Mouse (Mus musculus): Measurements from ENCODE around the gene Qdpr. TPM values are rescaled to one million over a fixed set of nuclear protein-coding genes. Genes with fewer than 3 reads are reported as not detected.

Qdpr gene
- total and polyA plus RNA-seq, 3 experiments, result 34.8 to 82.6 (median 79.0) TPM

DNA sequence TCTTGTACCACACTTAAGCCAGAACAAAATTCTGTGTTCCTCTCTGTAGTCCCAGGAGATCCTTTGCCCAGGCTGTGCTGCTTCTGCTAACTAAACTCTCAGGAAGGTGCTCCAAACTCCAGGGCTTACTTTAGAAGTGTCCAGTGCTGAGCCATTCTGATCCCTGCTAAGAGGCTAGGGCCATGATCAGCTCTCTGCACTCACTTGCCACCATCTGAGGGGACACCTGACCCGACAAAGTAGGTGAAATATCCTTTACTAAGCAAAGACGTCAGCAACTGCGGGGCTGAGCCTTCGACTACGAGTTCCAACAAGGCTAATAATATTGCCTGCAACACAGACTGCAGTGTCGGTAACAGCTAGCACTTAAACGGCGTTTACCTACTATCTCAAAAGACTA is 830 bp downstream of the Qdpr start:
- Histone ChIP-seq H3K79me2 (replicated peaks; ENCODE audit: control insufficient read depth, extremely low read depth, insufficient read depth, poor library complexity, severe bottlenecking) (no peaks in the 10 kb centered on the region), H3K9me3 (replicated peaks; ENCODE audit: low read length) (no peaks in the 10 kb centered on the region), H3K4me3 (replicated peaks in 1 of 3; ENCODE audit: low read depth in 2 of 3, low read length in 2 of 3, poor library complexity in 1 of 3) (peak overlapping the region; percentile 66 to 76 (median 68)), H3K27ac (ENCODE audit: insufficient read depth, low read depth) (no peak overlapping the region), H3K9ac (ENCODE audit: insufficient read depth, low read depth) (peak overlapping the region; percentile 10), H3K4me2 (ENCODE audit: insufficient read depth, low read depth, poor library complexity, severe bottlenecking) (peak overlapping the region; percentile 39), H3K4me1 (ENCODE audit: control insufficient read depth in 1 of 2, insufficient read depth in 2 of 2) (peaks cover 3 to 52% of the 10 kb centered on the region in 2 experiments), H3K27me3 (replicated peaks) (no peaks in the 10 kb centered on the region), H3K36me3 (replicated peaks in 1 of 2; ENCODE audit: control insufficient read depth in 1 of 2, insufficient read depth in 1 of 2, low read length in 1 of 2) (peaks cover 1 to 14% of the 10 kb centered on the region in 2 experiments)
- in situ Hi-C loops (cut with MboI; ENCODE audit: low pct_ligation_motif_present, low pct_unique_long_range_greater_than_20kb, low sequenced_read_pairs), result loop anchor here (25.0 kb wide), 1 partner anchor 1162 kb away; no protein-coding TSS in a partner anchor
- dilution Hi-C loops (cut with MboI; ENCODE audit: extremely low pct_ligation_motif_present, extremely low pct_unique_long_range_greater_than_20kb, low sequenced_read_pairs), result no loop called here
- TF ChIP-seq ZC3H11A (IDR thresholded peaks at IDR 0.05; ENCODE audit: low read depth, low read length) (no peak), TCF12 (IDR thresholded peaks at IDR 0.05; ENCODE audit: low read depth, low read length) (no peak), USF2 (conservative IDR thresholded peaks at IDR 0.05; ENCODE audit: low read depth, low read length) (no peak), POLR2AphosphoS2 (IDR thresholded peaks at IDR 0.05; ENCODE audit: low read depth, low read length) (no peak), CHD2 (IDR thresholded peaks at IDR 0.05; ENCODE audit: low read length) (no peak), RAD21 (IDR thresholded peaks at IDR 0.05; ENCODE audit: low read depth, low read length) (no peak), CHD1 (IDR thresholded peaks at IDR 0.05; ENCODE audit: low read depth, low read length) (no peak), MAZ (IDR thresholded peaks at IDR 0.05; ENCODE audit: low read depth, low read length) (no peak), NELFE (IDR thresholded peaks at IDR 0.05; ENCODE audit: low read depth, low read length) (no peak), RCOR1 (conservative IDR thresholded peaks at IDR 0.05; ENCODE audit: low read depth, low read length) (no peak), MAX (IDR thresholded peaks at IDR 0.05; ENCODE audit: low read length) (no peak), SIN3A (IDR thresholded peaks at IDR 0.05; ENCODE audit: low read length) (no peak), MEF2A (IDR thresholded peaks at IDR 0.05; ENCODE audit: borderline replicate concordance, low read depth, low read length) (no peak), ZKSCAN1 (IDR thresholded peaks at IDR 0.05; ENCODE audit: borderline replicate concordance, low read depth, low read length) (no peak), ZMIZ1 (IDR thresholded peaks at IDR 0.05; ENCODE audit: low read depth, low read length) (no peak), MXI1 (IDR thresholded peaks at IDR 0.05; ENCODE audit: low read depth, low read length) (no peak), EP300 (IDR thresholded peaks at IDR 0.05; ENCODE audit: low read length) (no peak), GABPA (IDR thresholded peaks at IDR 0.05; ENCODE audit: insufficient replicate concordance, low read depth, low read length) (no peak)
- DNase-seq (ENCODE audit: extremely low read depth), result peak; percentile 19

GRCm38 (mm10) chr5:45448676-45449075 is 1.4 kb downstream of the Qdpr start:
- Histone ChIP-seq H3K79me2 (replicated peaks; ENCODE audit: control insufficient read depth, extremely low read depth, insufficient read depth, poor library complexity, severe bottlenecking) (no peaks in the 10 kb centered on the region), H3K27me3 (replicated peaks) (no peaks in the 10 kb centered on the region), H3K36me3 (replicated peaks in 1 of 2; ENCODE audit: control insufficient read depth in 1 of 2, insufficient read depth in 1 of 2, low read length in 1 of 2) (peaks cover 3 to 17% of the 10 kb centered on the region in 2 experiments), H3K27ac (ENCODE audit: insufficient read depth, low read depth) (no peak overlapping the region), H3K4me2 (ENCODE audit: insufficient read depth, low read depth, poor library complexity, severe bottlenecking) (peak overlapping the region; percentile 39; the same call in 1 of the 2 replicates), H3K9me3 (replicated peaks; ENCODE audit: low read length) (no peaks in the 10 kb centered on the region), H3K4me3 (replicated peaks in 1 of 3; ENCODE audit: low read depth in 2 of 3, low read length in 2 of 3, poor library complexity in 1 of 3) (no peak overlapping the region), H3K9ac (ENCODE audit: insufficient read depth, low read depth) (peak overlapping the region; percentile 10), H3K4me1 (ENCODE audit: control insufficient read depth in 1 of 2, insufficient read depth in 2 of 2) (peaks cover 3 to 58% of the 10 kb centered on the region in 2 experiments)
- TF ChIP-seq ETS1 (conservative IDR thresholded peaks at IDR 0.05; ENCODE audit: low read depth, low read length) (no peak), E2F4 (IDR thresholded peaks at IDR 0.05; ENCODE audit: insufficient replicate concordance, low read depth, low read length) (no peak), MAZ (IDR thresholded peaks at IDR 0.05; ENCODE audit: low read depth, low read length) (no peak)
- no peak for DNase-seq (ENCODE audit: extremely low read depth)
- dilution Hi-C loops (cut with MboI; ENCODE audit: extremely low pct_ligation_motif_present, extremely low pct_unique_long_range_greater_than_20kb, low sequenced_read_pairs), result no loop called here
- in situ Hi-C loops (cut with MboI; ENCODE audit: low pct_ligation_motif_present, low pct_unique_long_range_greater_than_20kb, low sequenced_read_pairs), result loop anchor here (25.0 kb wide), 1 partner anchor 1161 kb away; no protein-coding TSS in a partner anchor
